Mouse (Mus musculus) spleen, embryonic (tissue): ENCODE measurements around the gene Smyd2.

ENCODE experiments used
- CTCF ChIA-PET: fragments of 350-600 bp; sonication (Branson Sonifier 250); formaldehyde crosslinking; loops from one replicate; lab custom pipeline; 2022; lab: Charles Lee

The Smyd2 gene

GRCm38 (mm10) chr1:189873591-189873990, 48.6 kb downstream of the Smyd2 start:
- CTCF ChIA-PET, result no interaction called here

- CTCF ChIA-PET, result no interaction called here
Measured at GRCm38 (mm10) chr1:189872050-189872449, 50.1 kb downstream of the Smyd2 start.

- CTCF ChIA-PET, result no interaction called here
Measured at GRCm38 (mm10) chr1:189871625-189872024, 50.5 kb downstream of the Smyd2 start.

GRCm38 (mm10) chr1:189870539-189870938, 51.6 kb downstream of the Smyd2 start:
- CTCF ChIA-PET, result no interaction called here

- CTCF ChIA-PET, result no interaction called here
Measured at GRCm38 (mm10) chr1:189869651-189870270, 52.4 kb downstream of the Smyd2 start.

GRCm38 (mm10) chr1:189868036-189868435, 54.1 kb downstream of the Smyd2 start:
- CTCF ChIA-PET, result no interaction called here

- CTCF ChIA-PET, result interaction anchor here (0.7 kb wide), 1 partner anchor 16 kb away, joined by 4 read pairs; no protein-coding TSS in a partner anchor
Measured at GRCm38 (mm10) chr1:189867497-189867896, 54.7 kb downstream of the Smyd2 start.

- CTCF ChIA-PET, result interaction anchor here (0.7 kb wide), 1 partner anchor 15 kb away, joined by 4 read pairs; no protein-coding TSS in a partner anchor
Measured at GRCm38 (mm10) chr1:189867034-189867433, 55.1 kb downstream of the Smyd2 start.

- CTCF ChIA-PET, result interaction anchor here (0.7 kb wide), 1 partner anchor 15 kb away, joined by 4 read pairs; no protein-coding TSS in a partner anchor
Measured at GRCm38 (mm10) chr1:189866621-189867020, 55.5 kb downstream of the Smyd2 start.

- CTCF ChIA-PET, result no interaction called here
Measured at GRCm38 (mm10) chr1:189864846-189865560, 57.2 kb downstream of the Smyd2 start.

GRCm38 (mm10) chr1:189864301-189864700, 57.9 kb downstream of the Smyd2 start:
- CTCF ChIA-PET, result no interaction called here

GRCm38 (mm10) chr1:189863727-189864126, 58.4 kb downstream of the Smyd2 start:
- CTCF ChIA-PET, result no interaction called here

- CTCF ChIA-PET, result no interaction called here
Measured at GRCm38 (mm10) chr1:189860942-189861315, 61.2 kb downstream of the Smyd2 start.

- CTCF ChIA-PET, result no interaction called here
Measured at GRCm38 (mm10) chr1:189860112-189860941, 61.8 kb downstream of the Smyd2 start.

- CTCF ChIA-PET, result no interaction called here
Measured at GRCm38 (mm10) chr1:189858377-189858776, 63.8 kb downstream of the Smyd2 start.

GRCm38 (mm10) chr1:189855739-189856138, 66.4 kb downstream of the Smyd2 start:
- CTCF ChIA-PET, result no interaction called here

- CTCF ChIA-PET, result no interaction called here
Measured at GRCm38 (mm10) chr1:189854646-189855045, 67.5 kb downstream of the Smyd2 start.

- CTCF ChIA-PET, result interaction anchor here (0.6 to 1.0 kb wide), 2 partner anchors 15 to 44 kb away, joined by 4 to 7 read pairs; no protein-coding TSS in a partner anchor
Measured at GRCm38 (mm10) chr1:189852456-189852855, 69.7 kb downstream of the Smyd2 start.

- CTCF ChIA-PET, result interaction anchor here (0.6 to 1.0 kb wide), 2 partner anchors 15 to 45 kb away, joined by 4 to 7 read pairs; no protein-coding TSS in a partner anchor
Measured at GRCm38 (mm10) chr1:189852051-189852450, 70.1 kb downstream of the Smyd2 start.

GRCm38 (mm10) chr1:189849550-189849949, 72.6 kb downstream of the Smyd2 start:
- CTCF ChIA-PET, result no interaction called here

- CTCF ChIA-PET, result no interaction called here
Measured at GRCm38 (mm10) chr1:189846319-189846718, 75.8 kb downstream of the Smyd2 start.

GRCm38 (mm10) chr1:189834166-189834565, 88.0 kb downstream of the Smyd2 start:
- CTCF ChIA-PET, result no interaction called here
